Mouse (Mus musculus): Measurements from ENCODE around the gene Arhgap9. TPM values are rescaled to one million over a fixed set of nuclear protein-coding genes. Genes with fewer than 3 reads are reported as not detected.

Gene Arhgap9
- 1.1 and 1.6 TPM in 2 replicates for total RNA-seq (2021)
- long read RNA-seq, partial matches to known transcripts = 2 of 8 reads
- long read RNA-seq, other reads (novel, unspliced or antisense) = 2 of 8 reads

DNA sequence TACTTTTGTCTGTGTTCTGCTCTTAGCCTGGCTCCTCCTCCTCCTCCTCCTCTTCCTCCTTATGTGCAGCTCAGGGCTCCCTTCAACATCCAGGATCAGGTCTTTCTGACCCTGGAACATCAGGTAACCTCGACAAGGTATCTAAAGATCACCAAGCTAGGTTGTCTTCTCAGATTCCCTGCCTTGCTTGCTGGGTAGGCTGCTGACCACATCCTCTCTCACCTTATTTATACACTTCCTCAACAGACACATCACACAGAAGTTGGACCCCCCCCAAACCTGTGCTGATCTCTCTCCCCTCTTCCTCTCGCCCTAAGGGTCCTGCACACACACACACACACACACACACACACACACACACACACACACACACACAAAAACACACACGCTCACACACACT is at the start of gene Arhgap9:
Arhgap9 (plus strand) TSS at position 344 of the 400 bp plus-strand sequence.
- DNase-seq = no peak

DNA sequence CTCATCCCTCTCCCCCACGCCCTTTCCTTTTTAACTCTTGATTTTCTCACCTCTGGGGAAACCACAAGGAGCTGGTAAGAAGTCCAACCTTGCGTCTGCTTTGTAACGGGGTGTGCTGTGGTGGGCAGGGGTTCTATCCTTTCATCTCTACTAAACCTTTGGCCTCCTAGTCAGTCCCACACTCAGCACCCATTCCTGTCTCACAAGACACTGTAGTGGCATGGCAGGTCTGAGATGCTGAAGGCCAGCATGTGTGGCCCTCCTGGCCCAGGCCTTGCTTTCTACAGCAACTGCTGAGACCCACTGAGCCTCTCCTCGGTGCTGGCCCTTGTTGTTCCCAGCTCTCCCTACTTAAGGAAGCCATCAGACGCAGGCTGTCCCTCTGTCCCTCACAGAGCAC is 49.4 kb upstream of the Arhgap9 start:
- no peak for DNase-seq

DNA sequence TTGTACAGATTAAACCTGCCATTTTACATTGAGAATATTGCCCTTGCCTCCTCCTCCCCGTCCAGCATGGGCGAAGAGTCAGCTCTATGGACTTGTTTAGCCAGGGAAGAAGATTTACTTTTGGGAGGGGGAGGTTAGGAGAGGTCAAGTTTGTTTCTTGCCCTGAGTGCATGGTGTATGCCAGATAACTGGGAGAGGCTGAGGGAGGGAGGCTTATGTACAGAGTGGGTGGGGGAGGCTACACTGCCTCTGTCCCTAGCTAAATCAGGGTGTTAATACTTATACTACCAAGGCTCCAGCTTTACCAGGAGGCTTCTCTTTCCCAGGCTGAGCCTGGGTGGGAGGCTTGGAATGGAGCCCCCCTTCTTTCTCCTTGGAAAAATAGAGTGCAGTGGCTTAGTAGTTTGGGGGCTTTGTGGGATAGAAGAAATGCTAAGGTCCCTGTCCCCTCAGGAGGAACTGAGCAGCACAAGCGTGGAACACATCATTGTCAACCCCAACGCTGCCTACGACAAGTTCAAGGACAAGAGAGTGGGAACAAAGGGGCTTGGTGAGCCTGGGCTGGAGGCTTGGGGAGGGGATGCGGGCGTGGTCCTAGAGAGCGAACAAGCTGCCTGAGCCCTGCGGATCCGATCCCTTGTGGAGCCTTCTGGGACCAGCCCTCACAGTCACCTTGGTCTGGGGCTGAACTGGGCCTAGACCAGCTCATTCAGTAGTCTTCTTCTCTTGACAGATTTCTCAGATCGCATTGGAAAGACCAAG is 47.3 kb upstream of the Arhgap9 start:
- no peak for DNase-seq

DNA sequence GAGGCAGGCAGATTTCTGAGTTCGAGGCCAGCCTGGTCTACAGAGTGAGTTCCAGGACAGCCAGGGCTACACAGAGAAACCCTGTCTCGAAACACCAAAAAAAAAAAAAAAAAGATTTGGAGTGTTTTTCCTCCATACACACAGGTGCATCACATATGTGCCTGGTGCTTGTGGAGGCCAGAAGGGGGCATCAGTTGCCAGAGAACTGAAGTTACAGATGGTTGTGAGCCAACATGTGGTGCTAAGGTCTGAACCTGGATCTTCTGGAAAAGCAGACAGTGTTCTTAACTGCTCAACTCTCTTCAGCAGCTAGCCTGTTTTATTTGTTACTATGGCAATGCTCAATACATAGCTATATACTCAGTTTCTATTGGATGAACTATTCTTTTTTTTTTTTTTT is 42.0 kb upstream of the Arhgap9 start:
- DNase-seq = no peak

DNA sequence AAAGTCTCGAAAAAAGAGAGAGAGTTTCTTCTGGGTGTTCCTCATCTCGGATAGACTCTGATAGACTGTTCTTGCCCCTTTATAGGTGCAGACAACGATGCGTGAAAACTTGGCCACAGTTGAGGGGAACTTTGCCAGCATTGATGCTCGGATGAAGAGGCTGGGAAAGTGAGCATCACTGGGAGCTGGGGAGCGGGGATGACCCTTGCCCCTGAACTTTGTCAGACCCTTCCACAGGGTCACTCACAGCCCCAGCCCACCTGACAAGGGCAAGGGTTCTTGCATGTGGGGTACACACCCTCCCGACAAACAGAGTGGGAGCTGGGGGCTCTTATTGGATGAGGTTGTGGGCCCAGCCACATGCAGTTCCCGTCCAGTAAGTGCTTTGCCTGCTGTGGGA is 40.4 kb upstream of the Arhgap9 start:
- DNase-seq = no peak

DNA sequence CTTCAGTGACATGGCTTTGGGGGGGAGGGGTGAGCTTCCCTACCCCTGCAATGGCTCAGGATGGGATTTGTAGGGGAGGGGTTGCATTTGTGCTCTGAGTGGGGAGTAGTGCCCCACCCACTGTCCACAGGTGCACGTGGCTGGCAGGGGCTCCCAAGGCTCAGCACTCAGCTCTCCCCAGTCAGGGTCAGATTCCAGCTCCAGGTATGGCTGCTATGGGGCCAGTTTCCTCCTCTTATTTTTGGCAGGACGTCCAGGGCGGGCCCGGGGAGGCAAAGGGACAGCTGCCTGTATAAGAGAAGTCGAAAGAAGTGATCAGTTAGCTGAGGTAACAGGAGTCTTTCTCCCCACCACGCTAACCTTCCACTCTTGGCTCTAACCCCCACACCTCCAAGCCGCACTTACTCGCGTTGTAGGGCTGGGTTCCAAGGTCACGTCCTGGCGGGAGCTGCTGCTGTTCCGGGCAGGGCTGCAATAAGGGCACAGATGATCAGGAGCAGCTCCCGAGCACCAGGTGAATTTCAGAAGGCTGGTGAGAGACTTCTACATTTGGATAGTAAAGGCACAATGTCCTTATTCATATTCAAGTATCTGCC is 39.0 kb upstream of the Arhgap9 start:
- no peak for DNase-seq

DNA sequence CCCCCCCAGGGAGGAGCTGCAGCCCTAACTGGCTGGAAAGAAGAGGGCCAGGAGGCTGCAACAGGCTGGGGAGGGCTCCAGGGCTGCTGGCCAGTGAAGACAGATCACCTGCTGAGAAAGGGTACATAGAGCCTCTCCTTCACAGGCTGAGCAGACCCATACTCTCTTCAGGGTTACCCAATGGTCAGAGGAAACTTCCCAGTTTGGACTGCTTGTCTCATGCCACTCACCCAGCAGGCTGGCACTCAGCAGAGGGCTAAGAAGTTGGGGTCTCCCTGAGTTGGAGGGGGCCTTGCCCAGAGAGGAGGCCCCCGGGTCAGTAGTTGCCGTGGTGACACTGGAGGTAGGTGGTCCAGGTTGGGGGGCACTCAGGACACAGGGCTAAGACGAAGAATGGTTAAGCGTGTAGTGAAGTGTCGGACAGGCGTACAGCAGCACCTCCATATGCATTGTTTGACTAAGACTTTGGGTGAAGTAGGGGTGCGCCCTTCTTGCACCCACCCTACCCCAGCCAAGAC is 37.6 kb upstream of the Arhgap9 start:
- no peak for DNase-seq

DNA sequence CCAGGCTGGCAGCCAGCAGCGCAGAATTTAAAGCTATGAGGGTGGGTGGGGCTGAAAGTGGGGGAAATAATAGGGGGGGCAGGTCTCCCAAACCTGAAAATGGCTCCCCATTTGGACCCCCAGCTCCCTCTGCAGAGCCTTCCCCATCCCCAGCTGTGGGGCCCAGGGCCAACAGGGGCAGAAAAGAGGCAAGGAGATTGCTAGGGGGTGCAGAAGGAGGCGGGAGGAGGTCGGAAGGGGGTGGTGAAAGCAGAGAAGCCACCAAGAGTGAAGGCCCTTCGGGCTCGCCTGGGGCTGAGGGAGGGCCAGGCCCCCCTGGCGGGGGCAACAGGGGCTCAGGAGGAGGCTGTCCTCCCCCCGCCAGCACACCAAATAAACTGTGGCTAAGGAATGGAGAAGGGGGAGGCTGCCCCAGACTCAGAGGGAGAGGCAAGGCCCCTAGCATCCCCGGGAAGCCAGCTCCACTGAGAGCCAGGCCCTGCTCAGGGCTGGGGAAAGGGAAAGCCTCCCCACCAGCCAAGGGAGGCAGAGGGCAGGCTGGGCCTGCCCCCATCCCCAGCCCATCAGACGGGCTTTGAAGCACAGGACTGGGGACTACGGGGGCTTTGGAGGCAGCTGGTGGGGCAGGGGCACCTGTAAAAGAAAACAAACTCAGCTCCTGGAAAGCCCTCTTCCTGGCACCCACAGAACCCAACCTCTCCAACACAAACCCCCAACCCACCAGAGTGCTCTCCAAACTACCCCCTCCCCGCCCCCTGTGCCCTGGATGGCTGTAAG is 36.9 kb upstream of the Arhgap9 start:
- DNase-seq = no peak

DNA sequence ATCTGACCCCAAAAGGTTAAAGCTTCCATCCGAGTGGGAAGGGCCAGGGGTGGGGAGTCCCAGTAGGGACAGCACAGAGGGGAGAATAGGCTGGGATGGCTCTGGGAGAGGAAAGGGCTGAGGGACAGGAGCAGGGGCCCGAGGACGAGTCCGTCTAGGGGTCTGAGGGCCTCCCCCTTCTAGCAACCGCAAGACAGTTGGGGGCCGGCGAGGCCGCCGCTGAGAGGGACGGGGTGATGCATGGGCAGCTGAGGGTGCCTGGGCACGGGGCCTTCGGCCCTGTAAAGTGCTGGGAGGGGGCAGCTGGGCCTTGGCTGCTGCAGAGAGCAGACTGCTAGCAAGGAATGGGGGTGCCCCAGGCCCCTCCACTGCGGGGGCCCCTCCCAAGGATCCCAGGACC is 36.1 kb upstream of the Arhgap9 start:
- no peak for DNase-seq

DNA sequence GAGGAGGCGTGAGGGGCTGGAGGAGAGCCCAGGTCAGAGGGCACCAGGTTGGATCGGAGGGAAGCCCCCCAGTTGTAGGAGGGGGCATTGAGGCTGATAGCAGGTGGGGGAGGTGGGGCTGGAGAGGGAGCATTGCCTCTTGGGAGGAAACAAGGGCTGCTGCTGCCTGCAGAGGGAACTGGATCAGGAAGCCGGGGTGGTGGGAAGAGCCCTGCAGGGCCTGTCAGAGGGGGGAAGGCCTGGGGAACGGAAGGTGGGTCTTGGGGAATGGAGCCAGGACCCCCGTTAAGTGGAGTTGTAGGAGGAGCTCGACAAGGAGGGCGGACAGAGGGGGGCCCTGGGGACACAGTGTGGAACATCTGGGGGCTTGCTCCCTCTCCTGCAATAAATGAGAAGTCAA is 35.6 kb upstream of the Arhgap9 start:
- no peak for DNase-seq

DNA sequence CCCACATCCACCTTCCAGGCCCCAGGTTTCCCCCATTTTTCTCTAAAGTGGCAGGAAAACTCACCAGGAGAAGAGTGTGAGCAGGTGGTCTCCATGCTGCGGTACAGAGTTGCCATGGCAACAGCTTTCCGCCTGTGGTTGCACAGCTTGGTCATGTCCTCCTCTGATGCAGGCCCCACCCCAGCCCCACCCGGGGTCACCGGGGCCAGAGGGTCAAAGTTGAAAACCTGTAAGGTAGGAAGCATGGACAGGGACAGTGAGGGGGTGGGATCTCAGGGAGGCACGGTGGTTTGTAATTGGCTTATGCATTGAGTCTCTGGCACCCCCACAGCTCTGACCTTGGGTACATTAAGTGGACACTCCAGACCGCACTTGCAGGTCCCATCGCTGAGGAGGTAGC is 35.0 kb upstream of the Arhgap9 start:
- no peak for DNase-seq

DNA sequence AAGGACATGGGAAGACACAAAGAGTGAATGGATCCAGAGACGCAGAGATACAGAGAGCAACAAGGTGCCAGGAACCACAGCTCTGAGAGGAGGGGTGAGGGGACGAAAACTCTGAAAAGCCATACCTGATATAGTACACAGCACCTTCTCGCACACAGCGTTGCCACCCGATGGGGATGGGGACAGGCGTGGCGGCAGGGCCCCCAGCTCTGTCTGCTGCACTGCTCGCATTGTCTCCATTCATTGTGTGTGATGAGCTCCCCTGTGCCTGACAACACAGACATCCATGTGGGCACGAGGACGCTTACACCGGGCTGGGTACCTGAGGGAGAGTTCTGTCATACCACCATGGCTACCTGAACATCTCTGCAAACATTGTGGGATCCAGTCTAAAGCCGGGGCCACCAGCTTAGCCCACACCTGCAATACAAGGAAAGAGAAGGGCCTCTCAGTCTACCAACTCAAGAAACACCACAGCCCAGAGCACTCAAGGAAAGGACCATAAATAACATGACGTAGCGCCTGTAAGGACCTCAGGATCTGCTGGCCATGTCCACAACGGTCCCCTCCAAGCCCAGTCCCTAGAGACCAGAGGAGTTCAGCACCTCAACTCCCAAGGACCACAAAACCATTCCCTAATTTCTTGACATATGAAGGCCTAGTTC is 34.4 kb upstream of the Arhgap9 start:
- no peak for DNase-seq

DNA sequence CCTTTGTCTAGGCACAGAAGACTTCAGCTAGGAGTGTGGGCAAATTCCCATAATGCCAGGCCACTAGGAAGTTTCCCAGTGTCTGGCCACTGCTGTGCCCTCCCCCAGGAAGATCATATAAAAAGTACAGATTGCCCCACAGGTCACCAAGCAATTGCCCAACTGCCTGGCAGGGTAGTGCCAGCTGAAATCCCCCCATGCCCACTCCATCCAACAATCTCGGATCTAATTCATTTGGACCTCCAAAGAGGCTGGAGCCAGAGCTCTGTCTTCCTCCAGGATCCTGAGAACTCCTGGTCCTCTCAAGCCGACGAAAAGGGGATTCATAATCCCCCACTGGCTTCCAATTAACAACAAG is 33.8 kb upstream of the Arhgap9 start:
- no peak for DNase-seq

DNA sequence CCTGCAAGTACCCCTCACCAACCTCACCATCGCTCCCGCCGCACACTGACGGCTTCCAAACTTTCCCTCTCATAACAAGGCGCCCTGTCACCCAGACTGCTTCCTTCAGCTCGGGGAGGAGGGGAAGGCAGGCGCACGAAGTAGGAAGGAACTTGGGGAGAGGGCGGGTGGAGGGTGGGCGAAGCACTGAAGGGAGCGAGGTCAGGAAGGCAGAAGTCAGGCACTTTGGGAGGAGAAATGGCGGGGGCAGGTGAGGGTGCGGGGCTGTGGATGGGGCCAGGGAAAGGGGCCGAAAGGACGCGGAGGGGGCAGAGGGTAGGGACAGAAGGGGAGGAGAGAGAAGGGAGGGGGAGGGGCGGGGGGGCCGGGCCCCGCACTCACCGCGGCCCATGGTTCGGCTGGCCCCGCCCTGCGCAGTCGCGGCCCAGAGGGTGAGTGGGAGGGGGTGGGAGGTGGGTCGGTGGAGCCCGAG is 33.4 kb upstream of the Arhgap9 start:
- peak; percentile 48 for DNase-seq

DNA sequence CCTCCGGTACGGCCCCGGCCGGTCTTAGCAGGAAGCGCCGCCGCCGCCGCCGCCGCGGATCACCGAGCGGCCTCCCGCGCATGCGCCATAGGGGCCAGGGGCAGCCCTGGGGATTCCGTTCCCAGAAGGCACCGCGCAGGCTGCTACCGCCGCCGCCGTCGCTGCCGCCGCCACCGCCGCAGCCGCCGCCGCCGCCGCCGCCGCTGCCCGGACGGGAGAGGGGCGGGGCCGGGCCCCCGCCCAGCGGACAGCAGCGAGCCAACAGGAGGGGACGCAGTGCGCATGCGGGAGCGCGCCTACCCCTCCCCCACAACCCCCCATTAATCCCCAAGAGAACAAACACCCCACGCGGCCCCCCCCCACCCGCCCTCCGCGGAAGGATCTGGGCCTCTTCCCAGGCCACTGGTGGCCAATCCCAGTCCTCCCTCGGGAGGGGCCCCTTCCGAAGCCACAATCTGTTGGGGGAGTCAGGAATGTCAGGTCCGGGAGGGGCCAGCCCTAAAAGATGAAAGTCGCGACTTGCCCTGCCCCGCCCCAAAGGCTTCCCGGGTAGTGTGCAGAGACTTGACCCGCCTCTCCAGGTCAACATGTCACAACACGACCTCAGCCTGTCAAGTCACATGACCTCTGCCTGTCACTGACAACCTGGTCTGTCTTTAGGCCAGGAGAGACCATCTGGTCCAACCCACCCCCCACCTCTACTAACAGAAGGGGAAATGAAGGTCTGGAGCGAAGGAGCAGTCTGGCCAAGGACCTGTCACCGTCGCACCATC is 32.8 kb upstream of the Arhgap9 start, which contains the start of gene Mbd6:
Mbd6 (minus strand) TSS at position 219 of the 773 bp plus-strand sequence.
- DNase-seq = peak; percentile 91

DNA sequence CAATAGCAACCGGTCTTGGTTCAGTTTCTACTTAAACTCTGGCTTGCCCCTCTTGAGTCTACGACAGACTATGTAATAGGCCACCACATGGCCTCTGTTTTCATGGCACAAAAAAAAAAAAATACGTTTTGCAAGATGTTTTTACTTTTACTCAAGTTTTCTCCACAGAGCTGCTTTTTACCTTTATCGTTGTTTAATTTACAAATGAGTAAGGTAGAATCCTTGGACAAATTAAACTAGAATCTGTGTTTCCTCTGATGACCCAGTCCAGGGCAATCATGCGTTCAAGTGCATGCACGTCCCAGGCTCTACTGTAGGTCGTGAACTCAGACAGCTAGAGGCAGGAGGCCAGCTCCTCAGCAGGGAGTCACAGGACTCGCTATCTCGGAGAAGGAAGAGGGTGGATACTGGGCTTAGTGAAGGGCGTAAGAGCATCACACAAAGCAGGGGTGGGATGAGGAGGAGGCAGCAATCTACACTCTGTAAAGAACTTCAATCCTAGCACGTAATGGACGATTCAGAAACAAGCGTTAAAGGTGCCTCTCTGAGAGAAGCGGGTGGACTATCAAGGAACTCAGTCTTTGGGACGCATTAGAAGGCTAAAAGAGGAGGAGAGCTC is 32.1 kb upstream of the Arhgap9 start:
- DNase-seq = peak; percentile 48

DNA sequence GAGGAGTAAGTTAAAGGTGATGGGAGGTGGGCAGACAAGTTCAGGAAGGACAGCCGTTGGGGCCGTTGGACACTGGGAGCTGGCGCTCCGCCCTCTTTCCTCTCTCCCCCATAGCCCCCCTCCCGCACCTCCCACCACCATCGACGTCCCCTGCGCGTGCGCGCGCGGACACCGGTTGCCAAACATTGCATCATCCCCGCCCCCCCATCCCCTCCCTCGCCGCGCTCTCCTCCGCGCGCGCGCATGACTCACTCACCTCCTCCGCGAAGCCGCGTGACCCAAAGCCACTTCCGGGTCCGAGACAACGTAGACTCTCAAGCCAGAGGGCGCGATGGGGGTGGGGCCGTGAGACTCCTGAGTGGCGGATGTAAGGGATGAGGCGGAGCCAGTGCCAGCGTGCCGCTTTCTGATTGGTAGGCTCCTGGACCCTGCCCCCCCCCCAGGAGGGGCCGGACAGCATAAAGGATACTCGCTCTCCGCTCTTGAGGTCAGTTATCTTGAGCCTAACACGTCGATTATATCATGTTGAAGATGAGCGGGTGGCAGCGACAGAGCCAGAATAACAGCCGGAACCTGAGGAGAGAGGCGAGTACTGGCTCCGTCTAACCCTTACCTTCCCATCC is 31.3 kb upstream of the Arhgap9 start:
- peak; percentile 100 for DNase-seq

DNA sequence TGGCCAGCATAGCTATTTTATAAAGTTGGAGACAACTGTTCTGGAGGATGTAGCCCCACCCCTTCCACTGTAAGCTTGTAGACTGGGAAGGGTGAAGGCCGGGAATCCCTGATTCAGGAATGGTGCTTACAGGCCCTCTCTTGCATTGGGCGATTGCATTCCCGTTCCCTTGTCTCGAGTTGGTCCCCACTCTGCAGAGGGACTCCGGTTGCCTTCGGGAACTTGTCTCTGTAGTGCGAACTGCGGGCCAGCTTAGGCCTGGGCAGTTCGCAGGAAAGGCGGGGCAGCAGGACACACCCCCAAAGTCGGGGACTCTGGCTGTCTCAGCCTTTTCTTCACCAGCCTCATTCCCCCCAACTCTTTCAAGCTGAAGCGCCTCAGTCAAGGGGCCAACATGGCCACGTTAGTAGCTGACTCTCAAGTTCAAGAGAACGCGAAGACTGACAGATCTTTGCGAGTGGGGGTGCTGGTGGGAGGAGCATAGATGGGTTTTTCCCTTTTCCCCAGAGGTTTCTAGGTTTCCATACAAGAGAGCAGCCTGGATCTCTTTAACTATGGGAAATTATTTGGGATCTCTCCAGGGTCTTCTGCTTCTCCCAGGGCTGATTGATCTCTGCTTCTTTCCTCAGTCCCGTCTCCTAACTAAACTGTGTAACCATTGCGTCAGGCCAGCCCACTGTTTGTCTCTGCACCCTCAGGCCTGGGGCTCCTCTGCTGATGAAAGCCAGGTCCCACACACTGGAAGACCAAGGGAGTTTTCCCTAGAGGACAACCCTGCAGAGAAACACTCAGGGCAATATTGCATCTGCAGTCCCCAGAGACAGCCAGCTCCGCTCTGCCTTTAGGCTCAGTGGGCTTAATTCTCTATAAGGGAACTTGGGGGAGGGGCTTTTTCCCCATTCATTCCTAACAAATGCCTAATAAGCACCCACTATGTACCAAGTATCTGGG is 30.6 kb upstream of the Arhgap9 start:
- peak; percentile 65 for DNase-seq

Data from adrenal gland, postnatal 25 days (tissue).